Mouse (Mus musculus) CD8-positive naive resting alpha-beta T cell, adult 2 months (primary cell): ENCODE data around the gene Card19.

Experiments
- DNase-seq, 2 experiments: peaks; one replicate each; pipeline ENCODE4 v3.0.0; 2022; ENCODE audit warnings: low read depth in 2 of 2, low spot score in 2 of 2

Card19 gene

GRCm38 (mm10) chr13:49233792-49234572 lies 18.1 kb upstream of the Card19 start:
- no peak for DNase-seq

GRCm38 (mm10) chr13:49225633-49226032 lies 9.8 kb upstream of the Card19 start:
- no peak for DNase-seq

- DNase-seq: no peak
Observed at GRCm38 (mm10) chr13:49225159-49225558, 9.3 kb upstream of the Card19 start.

- no peak for DNase-seq
Observed at GRCm38 (mm10) chr13:49224729-49225128, 8.9 kb upstream of the Card19 start.

GRCm38 (mm10) chr13:49224314-49224713 lies 8.5 kb upstream of the Card19 start:
- no peak for DNase-seq

GRCm38 (mm10) chr13:49220912-49221311 lies 5.1 kb upstream of the Card19 start:
- no peak for DNase-seq

- DNase-seq: no peak
Observed at GRCm38 (mm10) chr13:49219367-49219766, 3.5 kb upstream of the Card19 start.

- no peak for DNase-seq
Observed at GRCm38 (mm10) chr13:49218651-49219050, 2.8 kb upstream of the Card19 start.

GRCm38 (mm10) chr13:49216808-49217561 lies 1.1 kb upstream of the Card19 start:
- no peak for DNase-seq

- no peak for DNase-seq
Observed at GRCm38 (mm10) chr13:49216220-49216552, 349 bp upstream of the Card19 start.

GRCm38 (mm10) chr13:49215128-49215503 lies 721 bp downstream of the Card19 start:
- DNase-seq: no peak

GRCm38 (mm10) chr13:49214454-49214853 lies 1.4 kb downstream of the Card19 start:
- no peak for DNase-seq

- DNase-seq: peak; percentile 16 to 23
Observed at GRCm38 (mm10) chr13:49213531-49213932, 2.3 kb downstream of the Card19 start.

GRCm38 (mm10) chr13:49212711-49213500 lies 2.9 kb downstream of the Card19 start:
- DNase-seq: no peak

GRCm38 (mm10) chr13:49209306-49209705 lies 6.5 kb downstream of the Card19 start:
- no peak for DNase-seq

- no peak for DNase-seq
Observed at GRCm38 (mm10) chr13:49206341-49206740, 9.5 kb downstream of the Card19 start.

- peak; percentile 64 to 74 for DNase-seq
Observed at GRCm38 (mm10) chr13:49205381-49205998, 10.3 kb downstream of the Card19 start.

GRCm38 (mm10) chr13:49202556-49202955 lies 13.3 kb downstream of the Card19 start:
- DNase-seq: no peak

- DNase-seq: no peak
Observed at GRCm38 (mm10) chr13:49200688-49201087, 15.1 kb downstream of the Card19 start.

GRCm38 (mm10) chr13:49199891-49200290 lies 15.9 kb downstream of the Card19 start:
- DNase-seq: no peak

- DNase-seq: no peak
Observed at GRCm38 (mm10) chr13:49198734-49199133, 17.1 kb downstream of the Card19 start.
